Mouse (Mus musculus) left cerebral cortex, adult 8-10 months (tissue): ENCODE results near the gene Fkbp4. TPM values are rescaled to one million over a fixed set of nuclear protein-coding genes. Genes with fewer than 3 reads are reported as not detected.
"Not testable (repeated sequence)": the region's sequence is repeated elsewhere in the genome, so short reads cannot be mapped to it uniquely, and the experiment has no call there.

Experiments used
- DNase-seq, 2 experiments: peaks; one replicate each; pipeline ENCODE4 v3.0.0; 2022; ENCODE audit warnings: low spot score in 2 of 2
- total RNA-seq, 4 experiments: library from RNA; stranded (reverse); gene quantifications; 2 replicates each; pipeline ENCODE4 v1.2.4; 2022

Gene Fkbp4
- total RNA-seq, 4 experiments from 2014 or later: 107 to 120 (median 113) TPM

DNA sequence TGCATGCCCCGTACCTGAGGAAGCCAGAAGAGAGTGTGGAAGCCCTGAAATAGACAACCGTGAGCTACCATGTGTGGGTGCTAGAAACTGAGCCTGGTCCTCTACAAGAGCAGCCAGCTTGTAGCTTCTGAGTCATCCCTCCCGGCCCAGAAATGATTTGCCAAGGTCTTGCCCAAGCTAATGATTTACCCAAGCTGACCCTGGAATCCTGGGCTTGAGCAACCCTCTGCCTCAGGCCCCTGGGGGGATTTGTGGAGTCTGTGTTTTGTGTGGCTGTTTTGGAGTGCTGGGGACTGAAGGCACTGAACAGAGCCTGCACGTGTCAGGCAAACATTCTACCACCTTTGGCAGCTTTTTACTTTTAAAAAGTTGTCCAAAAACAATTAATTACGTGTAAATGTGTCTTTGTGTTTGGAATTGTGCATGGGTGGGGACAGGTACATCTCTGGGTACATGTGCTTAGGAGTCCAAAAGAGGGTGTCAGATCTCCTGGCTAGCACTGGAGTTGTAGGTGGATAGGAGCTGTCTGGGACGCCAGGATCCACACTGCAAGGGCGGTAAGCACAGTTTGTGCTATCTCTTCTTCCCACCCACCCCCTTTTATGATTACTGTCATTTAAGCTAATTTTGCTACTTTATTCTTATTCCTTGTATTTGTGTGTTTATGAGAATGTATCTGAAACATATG is 40.8 kb downstream of the Fkbp4 start:
- no peak for DNase-seq

- no peak for DNase-seq
These were observed 47.8 kb downstream of the Fkbp4 start for GRCm38 (mm10) chr6:128390683-128391082.

- DNase-seq: no peak
These were observed 49.3 kb downstream of the Fkbp4 start for GRCm38 (mm10) chr6:128389185-128389584.

GRCm38 (mm10) chr6:128385026-128385425 is 53.5 kb downstream of the Fkbp4 start:
- no peak for DNase-seq

DNA sequence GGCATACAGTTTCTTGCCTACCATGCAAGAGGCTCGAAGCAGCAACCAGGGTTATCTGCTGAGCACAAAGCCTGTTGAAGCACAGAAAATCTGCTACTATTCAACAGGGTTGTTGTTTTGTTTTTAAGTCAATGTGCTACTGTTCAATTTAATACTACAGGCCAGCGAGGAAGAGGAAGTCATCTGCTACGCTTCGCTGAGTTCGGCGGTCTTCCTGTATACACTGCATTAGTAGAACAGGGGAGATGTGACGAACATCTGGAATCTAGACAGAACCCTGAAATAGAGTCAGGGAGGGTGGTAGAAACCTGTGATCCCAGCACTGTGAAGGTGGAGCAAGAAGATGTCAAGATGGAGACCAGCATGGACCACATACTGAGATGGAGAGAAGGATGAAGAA is 54.7 kb downstream of the Fkbp4 start:
- DNase-seq: no peak

GRCm38 (mm10) chr6:128381254-128381653 is 57.2 kb downstream of the Fkbp4 start:
- DNase-seq: no peak

- DNase-seq: not testable (repeated sequence)
These were observed 57.8 kb downstream of the Fkbp4 start for GRCm38 (mm10) chr6:128380594-128381167.

Other genes starting within 250 kb of the Fkbp4 start
- gene Tead4, start 137.9 kb downstream of the Fkbp4 start, total RNA-seq: 1 to 10 TPM in 2 of 4 experiments, under 1 TPM in 2; 0.57 to 1.7 (median 0.92) TPM
- 10 to 100 TPM; 16.6 to 22.1 (median 20.2) TPM for gene Tulp3, start 82.8 kb downstream of the Fkbp4 start, total RNA-seq
- gene Rhno1, start 75.8 kb downstream of the Fkbp4 start, total RNA-seq: 10 to 100 TPM; 17.3 to 20.1 (median 18.8) TPM
- 1 to 10 TPM in 3 of 4 experiments, under 1 TPM in 1; 0.81 to 1.8 (median 1.7) TPM for gene Foxm1, start 75.7 kb downstream of the Fkbp4 start, total RNA-seq
- gene Tex52, start 63.2 kb downstream of the Fkbp4 start, total RNA-seq: 1 to 10 TPM; 1.6 to 2.3 (median 1.9) TPM
- not detected for gene Gm44596, start 63.2 kb downstream of the Fkbp4 start, total RNA-seq
- gene Nrip2, start 39.4 kb downstream of the Fkbp4 start, total RNA-seq: 10 to 100 TPM; 11.6 to 14.2 (median 11.9) TPM
- 10 to 100 TPM; 25.7 to 34.9 (median 29.0) TPM for gene Itfg2, start 13.7 kb downstream of the Fkbp4 start, total RNA-seq
- not detected for gene Pzp, start 88.0 kb upstream of the Fkbp4 start, total RNA-seq
- gene A2ml1, start 142.9 kb upstream of the Fkbp4 start, total RNA-seq: 10 to 100 TPM in 2 of 4 experiments, 1 to 10 TPM in 2; 6.2 to 13.6 (median 9.9) TPM
- gene Klrb1a, start 184.9 kb upstream of the Fkbp4 start, total RNA-seq: not detected
- gene Clec2h, start 223.7 kb upstream of the Fkbp4 start, total RNA-seq: not detected